Mouse (Mus musculus): ENCODE measurements at regions not wholly inside any gene's neighbourhood (a gene's known extent, or its start where the extent isn't known, plus 50 kb on each side); places are given as distances from the start of the nearest gene placed in this dataset.

GRCm38 (mm10) chr12:50981318-50981717, 332.4 kb upstream of the Prkd1 start:
- Histone ChIP-seq H3K36me3 (replicated peaks; ENCODE audit: control insufficient read depth, insufficient read depth, low read depth, low read length) (no peaks in the 10 kb centered on the region), H3K4me1 (ENCODE audit: control insufficient read depth, insufficient read depth, low read length) (no peaks in the 10 kb centered on the region), H3K4me3 (ENCODE audit: low read depth, low read length) (no peak overlapping the region), H3K9ac (replicated peaks; ENCODE audit: low read length) (no peak overlapping the region), H3K9me3 (replicated peaks; ENCODE audit: control insufficient read depth, low read length) (no peaks in the 10 kb centered on the region), H3K4me2 (ENCODE audit: low read depth, low read length) (no peak overlapping the region), H3K27ac (replicated peaks; ENCODE audit: low read depth, low read length) (no peak overlapping the region), H3K27me3 (ENCODE audit: control insufficient read depth, insufficient read depth, low read length) (no peaks in the 10 kb centered on the region)
- DNase-seq (ENCODE audit: low spot score), result no peak
- no peak for ATAC-seq (replicated peaks; ENCODE audit: insufficient number of reproducible peaks, low FRiP score, low TSS enrichment, low read depth)
- WGBS, result 85% methylated on average over 5 of the region's 5 CpGs

DNA sequence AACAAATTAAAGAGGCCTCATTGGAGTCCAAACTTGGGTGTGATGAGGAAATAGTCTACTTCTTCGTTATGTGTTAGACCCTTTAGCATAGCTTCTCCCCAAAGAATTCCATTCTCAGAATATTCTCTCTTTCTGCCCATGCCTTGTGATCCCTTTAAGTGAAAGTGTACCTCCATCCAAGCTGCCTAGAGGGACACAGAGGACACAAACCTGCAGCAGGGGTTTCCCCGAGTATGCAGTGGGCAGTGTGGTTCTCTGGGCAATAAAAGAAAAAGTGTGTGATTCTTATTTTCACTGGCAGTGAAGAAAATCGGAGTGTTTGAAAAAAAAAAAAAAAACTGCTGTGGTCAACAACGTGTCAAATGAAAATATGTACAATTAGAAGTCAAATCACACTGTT, 331.9 kb upstream of the Prkd1 start:
- Histone ChIP-seq H3K27me3 (ENCODE audit: control insufficient read depth, insufficient read depth, low read length) (no peaks in the 10 kb centered on the region), H3K4me1 (ENCODE audit: control insufficient read depth, insufficient read depth, low read length) (no peaks in the 10 kb centered on the region), H3K4me3 (ENCODE audit: low read depth, low read length) (no peak overlapping the region), H3K9me3 (replicated peaks; ENCODE audit: control insufficient read depth, low read length) (no peaks in the 10 kb centered on the region), H3K27ac (replicated peaks; ENCODE audit: low read depth, low read length) (no peak overlapping the region), H3K4me2 (ENCODE audit: low read depth, low read length) (no peak overlapping the region), H3K36me3 (replicated peaks; ENCODE audit: control insufficient read depth, insufficient read depth, low read depth, low read length) (no peaks in the 10 kb centered on the region), H3K9ac (replicated peaks; ENCODE audit: low read length) (no peak overlapping the region)
- ATAC-seq (replicated peaks; ENCODE audit: insufficient number of reproducible peaks, low FRiP score, low TSS enrichment, low read depth) (no peak), DNase-seq (ENCODE audit: low spot score) (no peak)
- WGBS, result 80% methylated on average over 4 of the region's 4 CpGs

DNA sequence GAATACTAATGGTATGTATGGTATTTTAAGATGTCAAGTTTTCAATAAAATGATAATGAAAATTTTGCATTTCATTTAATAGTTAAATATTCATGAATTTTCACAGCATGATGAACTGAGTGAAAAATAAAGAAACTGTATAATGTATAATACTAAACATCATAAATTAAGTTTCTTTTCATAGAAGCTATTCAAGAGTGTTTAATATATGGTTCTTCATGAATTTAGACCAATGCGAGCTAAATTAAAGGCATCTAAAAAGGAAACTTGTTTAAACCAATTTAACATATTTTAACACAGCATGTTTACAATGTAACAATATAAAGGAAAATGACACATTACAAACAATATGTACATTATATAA, 321.8 kb upstream of the Prkd1 start:
- Histone ChIP-seq H3K27ac (replicated peaks; ENCODE audit: low read depth, low read length) (no peak overlapping the region), H3K9ac (replicated peaks; ENCODE audit: low read length) (no peak overlapping the region), H3K36me3 (replicated peaks; ENCODE audit: control insufficient read depth, insufficient read depth, low read depth, low read length) (no peaks in the 10 kb centered on the region), H3K4me2 (ENCODE audit: low read depth, low read length) (no peak overlapping the region), H3K9me3 (replicated peaks; ENCODE audit: control insufficient read depth, low read length) (no peaks in the 10 kb centered on the region), H3K27me3 (ENCODE audit: control insufficient read depth, insufficient read depth, low read length) (no peaks in the 10 kb centered on the region), H3K4me3 (ENCODE audit: low read depth, low read length) (no peak overlapping the region), H3K4me1 (ENCODE audit: control insufficient read depth, insufficient read depth, low read length) (no peaks in the 10 kb centered on the region)
- WGBS, result 92% methylated on average over 1 of the region's 1 CpGs
- ATAC-seq (replicated peaks; ENCODE audit: insufficient number of reproducible peaks, low FRiP score, low TSS enrichment, low read depth), result no peak
- no peak for DNase-seq (ENCODE audit: low spot score)

- H3K9ac ChIP-seq (replicated peaks; ENCODE audit: low read length), result no peak overlapping the region
- no peak overlapping the region for H3K4me2 ChIP-seq (ENCODE audit: low read depth, low read length)
- H3K4me3 ChIP-seq (ENCODE audit: low read depth, low read length), result no peak overlapping the region
- H3K27me3 ChIP-seq (ENCODE audit: control insufficient read depth, insufficient read depth, low read length), result no peaks in the 10 kb centered on the region
- no peaks in the 10 kb centered on the region for H3K4me1 ChIP-seq (ENCODE audit: control insufficient read depth, insufficient read depth, low read length)
- DNase-seq (ENCODE audit: low spot score) (no peak), ATAC-seq (replicated peaks; ENCODE audit: insufficient number of reproducible peaks, low FRiP score, low TSS enrichment, low read depth) (no peak)
- H3K9me3 ChIP-seq (replicated peaks; ENCODE audit: control insufficient read depth, low read length), result no peaks in the 10 kb centered on the region
- no peak overlapping the region for H3K27ac ChIP-seq (replicated peaks; ENCODE audit: low read depth, low read length)
- 70% methylated on average over 4 of the region's 4 CpGs for WGBS
- H3K36me3 ChIP-seq (replicated peaks; ENCODE audit: control insufficient read depth, insufficient read depth, low read depth, low read length), result no peaks in the 10 kb centered on the region
These were observed 321.2 kb upstream of the Prkd1 start for GRCm38 (mm10) chr12:50969887-50970758.

DNA sequence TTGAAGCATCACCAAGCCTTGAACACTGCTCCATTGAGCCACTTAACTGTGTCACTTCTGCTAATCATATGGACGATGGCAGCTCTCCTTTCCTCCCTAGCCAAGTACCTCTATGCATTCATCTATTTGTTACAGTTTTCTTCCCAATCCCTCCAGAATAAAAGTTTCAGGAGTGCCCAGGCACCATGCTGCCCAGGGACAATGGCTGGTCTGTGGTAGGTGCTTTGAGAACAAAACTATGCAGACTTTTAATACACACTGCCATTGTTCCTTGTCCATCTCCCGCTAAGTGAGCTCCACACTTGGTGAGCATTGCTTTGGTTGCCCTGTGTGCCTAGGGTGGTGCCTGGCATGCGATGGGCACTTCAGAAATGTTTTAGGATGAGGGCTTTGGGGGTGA, 320.5 kb upstream of the Prkd1 start:
- Histone ChIP-seq H3K4me3 (ENCODE audit: low read depth, low read length) (no peak overlapping the region), H3K27ac (replicated peaks; ENCODE audit: low read depth, low read length) (no peak overlapping the region), H3K36me3 (replicated peaks; ENCODE audit: control insufficient read depth, insufficient read depth, low read depth, low read length) (no peaks in the 10 kb centered on the region), H3K9me3 (replicated peaks; ENCODE audit: control insufficient read depth, low read length) (no peaks in the 10 kb centered on the region), H3K27me3 (ENCODE audit: control insufficient read depth, insufficient read depth, low read length) (no peaks in the 10 kb centered on the region), H3K4me1 (ENCODE audit: control insufficient read depth, insufficient read depth, low read length) (no peaks in the 10 kb centered on the region), H3K4me2 (ENCODE audit: low read depth, low read length) (no peak overlapping the region), H3K9ac (replicated peaks; ENCODE audit: low read length) (no peak overlapping the region)
- no peak for DNase-seq (ENCODE audit: low spot score)
- no peak for ATAC-seq (replicated peaks; ENCODE audit: insufficient number of reproducible peaks, low FRiP score, low TSS enrichment, low read depth)
- 31% methylated on average over 3 of the region's 3 CpGs for WGBS

- Histone ChIP-seq H3K9ac (replicated peaks; ENCODE audit: low read length) (no peak overlapping the region), H3K9me3 (replicated peaks; ENCODE audit: control insufficient read depth, low read length) (no peaks in the 10 kb centered on the region), H3K27ac (replicated peaks; ENCODE audit: low read depth, low read length) (no peak overlapping the region), H3K4me3 (ENCODE audit: low read depth, low read length) (no peak overlapping the region), H3K4me1 (ENCODE audit: control insufficient read depth, insufficient read depth, low read length) (no peaks in the 10 kb centered on the region), H3K27me3 (ENCODE audit: control insufficient read depth, insufficient read depth, low read length) (no peaks in the 10 kb centered on the region), H3K36me3 (replicated peaks; ENCODE audit: control insufficient read depth, insufficient read depth, low read depth, low read length) (no peaks in the 10 kb centered on the region), H3K4me2 (ENCODE audit: low read depth, low read length) (no peak overlapping the region)
- peak; percentile 57 for DNase-seq (ENCODE audit: low spot score)
- 58% methylated on average over 5 of the region's 5 CpGs for WGBS
- ATAC-seq (replicated peaks; ENCODE audit: insufficient number of reproducible peaks, low FRiP score, low TSS enrichment, low read depth), result 0 out of 2 replicates have a peak, but pooled peaks have one; percentile 59
These were observed 318.4 kb upstream of the Prkd1 start for GRCm38 (mm10) chr12:50967168-50967810.

DNA sequence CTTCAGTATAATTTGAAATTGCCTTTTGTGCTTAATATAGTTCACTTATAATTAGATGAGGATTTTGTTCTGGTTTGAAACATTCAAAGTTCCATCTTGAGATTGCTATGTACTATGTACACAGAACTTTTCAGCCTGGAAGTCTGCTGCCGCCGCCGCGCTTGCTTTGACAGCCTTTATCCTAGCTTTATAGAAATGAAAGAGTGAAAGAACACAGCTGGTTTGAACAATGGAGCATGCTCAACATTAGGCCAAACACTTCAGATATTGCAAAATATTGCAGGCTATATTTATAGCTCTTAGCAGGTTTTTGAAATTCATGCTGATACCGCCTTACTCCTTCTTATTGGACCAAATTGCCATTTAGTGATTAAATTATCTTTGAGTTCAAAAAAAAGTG, 305.1 kb upstream of the Prkd1 start:
- 91% methylated on average over 5 of the region's 5 CpGs for WGBS
- Histone ChIP-seq H3K4me1 (ENCODE audit: control insufficient read depth, insufficient read depth, low read length) (no peaks in the 10 kb centered on the region), H3K36me3 (replicated peaks; ENCODE audit: control insufficient read depth, insufficient read depth, low read depth, low read length) (no peaks in the 10 kb centered on the region), H3K4me3 (ENCODE audit: low read depth, low read length) (no peak overlapping the region), H3K9me3 (replicated peaks; ENCODE audit: control insufficient read depth, low read length) (no peaks in the 10 kb centered on the region), H3K27me3 (ENCODE audit: control insufficient read depth, insufficient read depth, low read length) (no peaks in the 10 kb centered on the region), H3K9ac (replicated peaks; ENCODE audit: low read length) (no peak overlapping the region), H3K27ac (replicated peaks; ENCODE audit: low read depth, low read length) (no peak overlapping the region), H3K4me2 (ENCODE audit: low read depth, low read length) (no peak overlapping the region)
- DNase-seq (ENCODE audit: low spot score), result no peak
- no peak for ATAC-seq (replicated peaks; ENCODE audit: insufficient number of reproducible peaks, low FRiP score, low TSS enrichment, low read depth)

- WGBS, result 76% methylated on average over 2 of the region's 2 CpGs
These were observed 298.1 kb upstream of the Prkd1 start for GRCm38 (mm10) chr12:50947035-50947434.

More at GRCm38 (mm10) chr12:50947035-50947434, 298.1 kb upstream of the Prkd1 start:
- DNase-seq (ENCODE audit: low spot score) (no peak), ATAC-seq (replicated peaks; ENCODE audit: insufficient number of reproducible peaks, low FRiP score, low TSS enrichment, low read depth) (no peak)
- Histone ChIP-seq H3K4me3 (ENCODE audit: low read depth, low read length) (no peak overlapping the region), H3K27ac (replicated peaks; ENCODE audit: low read depth, low read length) (no peak overlapping the region), H3K4me1 (ENCODE audit: control insufficient read depth, insufficient read depth, low read length) (no peaks in the 10 kb centered on the region), H3K4me2 (ENCODE audit: low read depth, low read length) (no peak overlapping the region), H3K9ac (replicated peaks; ENCODE audit: low read length) (no peak overlapping the region), H3K36me3 (replicated peaks; ENCODE audit: control insufficient read depth, insufficient read depth, low read depth, low read length) (no peaks in the 10 kb centered on the region), H3K27me3 (ENCODE audit: control insufficient read depth, insufficient read depth, low read length) (no peaks in the 10 kb centered on the region), H3K9me3 (replicated peaks; ENCODE audit: control insufficient read depth, low read length) (no peaks in the 10 kb centered on the region)

All from embryonic facial prominence, embryonic 11.5 days (tissue).